Mouse (Mus musculus): ENCODE measurements at regions not wholly inside any gene's neighbourhood (a gene's known extent, or its start where the extent isn't known, plus 50 kb on each side); places are given as distances from the start of the nearest gene placed in this dataset.

DNA sequence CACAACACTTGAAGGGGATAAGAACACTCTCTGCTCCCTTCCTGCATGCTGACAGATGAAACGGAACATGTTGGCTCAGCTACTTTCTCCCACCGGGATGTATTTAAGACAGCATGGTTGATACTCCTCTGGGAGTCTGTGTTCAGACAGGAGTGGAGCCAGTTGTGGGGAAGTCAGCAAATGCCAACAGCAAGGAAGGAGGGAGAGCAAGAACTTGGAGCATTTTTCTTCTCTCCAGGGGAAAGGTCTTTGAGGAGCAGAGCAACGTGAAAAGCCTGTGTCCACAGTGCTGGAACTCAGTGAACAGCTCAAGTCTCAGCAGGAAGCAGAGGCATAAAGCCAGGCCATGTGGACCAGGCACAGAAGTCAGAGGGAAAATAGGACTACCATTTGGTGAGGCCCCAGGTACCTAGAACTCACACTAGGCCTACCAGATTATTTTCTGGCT lies 188.8 kb upstream of the Dmac1 start:
- no peak for DNase-seq (ENCODE audit: low read depth)

DNA sequence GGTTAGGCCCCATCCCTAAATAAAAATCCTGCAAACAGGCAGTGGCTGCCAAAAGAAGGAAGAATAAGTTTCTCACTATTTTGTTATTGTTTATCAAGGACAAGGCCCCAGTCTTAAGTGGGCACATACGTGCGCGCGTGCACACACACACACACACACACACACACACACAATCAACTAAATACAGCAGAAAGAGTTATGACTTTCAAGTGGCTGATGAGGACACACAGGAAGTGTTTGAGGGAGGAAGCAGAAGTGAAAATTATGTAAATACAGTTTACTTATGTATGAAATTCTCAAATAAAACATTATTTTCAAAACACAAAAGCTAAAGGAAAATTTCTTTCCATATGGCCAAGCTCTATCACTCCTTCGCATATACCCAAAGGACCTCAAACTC lies 185.5 kb upstream of the Dmac1 start:
- no peak for DNase-seq (ENCODE audit: low read depth)

DNA sequence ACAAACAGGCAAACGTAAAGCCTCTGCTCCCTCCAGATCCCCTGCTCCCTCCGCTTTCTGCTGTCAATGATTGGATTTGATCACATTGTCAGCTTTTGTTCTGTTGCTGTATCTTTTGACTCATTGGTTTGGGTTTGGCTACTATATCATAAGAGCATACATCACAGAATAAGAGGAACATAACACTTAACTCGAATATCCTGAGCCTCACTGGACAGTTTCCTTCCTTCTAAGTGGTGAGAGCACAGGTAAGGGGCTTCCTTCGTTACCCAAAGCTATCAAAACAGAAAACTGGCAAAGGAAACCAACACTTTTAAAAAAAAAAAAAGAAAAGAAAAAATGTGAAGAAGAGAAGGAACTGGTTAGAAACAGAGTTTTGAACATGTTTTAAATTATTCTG lies 171.4 kb upstream of the Dmac1 start:
- DNase-seq (ENCODE audit: low read depth) = no peak

DNA sequence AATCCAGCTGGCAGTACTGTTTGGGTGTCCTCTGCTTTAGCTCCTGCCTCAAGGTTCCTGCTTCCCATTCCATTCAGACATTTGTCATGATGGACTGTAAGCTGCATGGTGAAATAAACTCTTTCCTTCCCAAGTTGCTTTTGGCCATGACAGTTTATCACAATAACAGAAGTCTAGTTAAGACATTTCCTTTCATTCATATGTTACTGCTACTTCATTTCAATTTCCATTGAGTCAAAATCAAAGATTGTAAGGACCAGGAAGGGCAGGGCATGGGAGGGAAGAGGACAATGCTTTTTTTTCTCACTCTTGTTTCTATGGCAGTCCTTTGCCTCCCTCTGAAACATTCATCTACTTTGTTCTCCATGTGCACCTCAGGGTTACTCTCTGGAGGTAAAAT lies 145.2 kb upstream of the Dmac1 start:
- DNase-seq (ENCODE audit: low read depth) = no peak

DNA sequence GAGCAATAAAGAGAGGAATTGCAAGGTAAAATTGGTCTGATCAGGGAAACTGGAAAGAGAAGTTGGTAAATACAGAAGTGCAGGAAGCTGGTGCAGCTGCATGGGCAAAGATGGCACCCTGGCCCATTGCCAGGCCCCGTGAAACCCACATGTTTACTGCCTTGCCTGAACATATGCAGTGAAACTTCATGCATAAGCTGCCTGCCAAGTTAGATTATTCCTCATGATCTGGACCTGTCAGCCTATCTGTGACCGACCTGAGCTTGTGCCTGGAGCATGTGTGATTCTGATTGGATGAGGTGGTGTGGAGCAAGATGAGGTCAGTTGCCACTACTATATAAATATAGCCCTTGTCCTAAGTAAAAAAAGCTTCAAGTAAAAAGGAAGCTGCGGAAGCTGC lies 122.6 kb upstream of the Dmac1 start:
- DNase-seq (ENCODE audit: low read depth) = peak; percentile 36

DNA sequence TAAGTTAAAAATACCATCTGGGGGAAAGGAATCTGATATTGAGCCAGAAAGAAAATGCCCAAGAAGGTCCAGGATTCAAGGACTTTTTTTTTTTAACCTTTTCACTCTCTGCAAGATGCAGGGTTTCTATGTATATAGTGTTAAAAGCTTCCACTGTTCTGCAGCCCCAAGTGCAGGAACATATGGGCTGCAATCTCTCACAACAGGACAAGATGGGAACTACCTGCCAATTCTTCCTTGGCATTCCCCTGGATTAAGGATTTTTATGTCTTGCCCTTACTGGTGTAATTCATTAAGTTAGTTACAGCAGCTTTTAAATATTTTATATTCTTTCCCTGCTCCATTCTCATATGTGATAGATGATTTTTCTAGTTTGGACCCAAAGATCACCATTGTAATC lies 116.9 kb upstream of the Dmac1 start:
- no peak for DNase-seq (ENCODE audit: low read depth)

DNA sequence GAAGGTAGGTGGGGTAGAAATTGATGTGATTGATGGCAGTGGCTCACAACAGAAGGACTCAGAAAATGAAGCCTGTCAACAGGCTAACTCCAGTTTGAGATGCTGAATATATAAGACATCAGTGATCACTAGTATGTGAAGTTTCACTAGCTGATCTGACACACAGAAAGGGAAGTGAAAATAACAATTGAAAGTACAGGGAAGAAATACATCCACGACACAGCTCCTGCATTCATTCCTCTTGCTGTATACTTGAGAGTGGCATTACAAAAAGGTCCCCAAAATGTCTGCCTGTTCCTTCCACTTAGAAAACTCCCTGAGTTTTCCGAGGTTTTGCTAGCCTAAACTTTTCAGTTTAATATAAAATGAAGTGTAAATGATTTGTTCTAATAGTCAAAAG lies 116.2 kb upstream of the Dmac1 start:
- DNase-seq (ENCODE audit: low read depth) = no peak

DNA sequence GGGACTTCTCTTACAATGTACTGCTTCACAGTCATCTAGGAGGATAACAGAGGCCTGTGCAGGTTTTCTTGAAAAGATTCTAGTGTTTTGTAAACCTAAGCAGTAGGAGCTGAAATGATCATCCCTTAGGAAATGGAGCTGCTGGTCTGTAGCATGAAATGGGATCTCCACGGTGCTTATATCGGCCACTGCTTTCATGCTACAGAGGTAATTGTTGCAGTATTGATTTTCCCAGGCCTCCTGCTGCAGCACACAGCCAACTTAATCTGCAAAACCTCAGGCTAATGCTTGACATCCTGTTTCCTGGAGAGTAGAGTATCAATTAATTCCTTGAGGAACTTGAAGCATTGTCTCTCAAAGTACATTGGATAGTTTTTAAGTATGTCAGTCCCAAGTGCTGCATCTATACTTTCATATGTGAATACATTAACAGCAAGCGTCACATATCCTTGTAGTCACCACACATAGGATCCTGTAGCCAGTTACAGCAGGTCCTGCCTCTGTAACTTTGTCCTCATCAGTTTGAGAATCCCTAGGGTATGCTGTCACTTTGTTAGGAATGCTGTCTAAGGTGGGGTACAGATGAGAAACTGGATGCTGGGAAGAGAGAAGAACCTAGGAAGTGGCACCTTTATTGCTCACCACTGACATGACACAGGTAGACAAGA lies 108.3 kb upstream of the Dmac1 start:
- no peak for DNase-seq (ENCODE audit: low read depth)

DNA sequence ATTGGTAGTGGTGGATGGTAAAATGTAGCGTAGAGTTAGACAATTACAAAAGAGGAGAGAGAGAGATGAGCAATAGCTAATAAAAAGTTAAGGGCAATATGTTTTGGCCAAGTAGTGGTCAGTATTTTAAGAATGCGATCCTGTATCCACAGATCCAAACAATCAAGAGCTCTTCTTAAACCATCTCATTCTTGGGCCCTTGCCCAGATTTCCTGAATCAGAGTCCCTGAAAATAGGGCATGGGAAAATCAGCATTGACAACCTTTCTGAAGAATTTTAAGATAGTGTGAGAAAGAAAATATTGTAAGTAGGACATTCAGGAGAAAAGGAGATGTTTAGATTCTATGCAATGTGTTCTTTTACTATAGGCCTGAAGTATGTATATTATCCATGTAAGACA lies 81.4 kb upstream of the Dmac1 start:
- no peak for DNase-seq (ENCODE audit: low read depth)

DNA sequence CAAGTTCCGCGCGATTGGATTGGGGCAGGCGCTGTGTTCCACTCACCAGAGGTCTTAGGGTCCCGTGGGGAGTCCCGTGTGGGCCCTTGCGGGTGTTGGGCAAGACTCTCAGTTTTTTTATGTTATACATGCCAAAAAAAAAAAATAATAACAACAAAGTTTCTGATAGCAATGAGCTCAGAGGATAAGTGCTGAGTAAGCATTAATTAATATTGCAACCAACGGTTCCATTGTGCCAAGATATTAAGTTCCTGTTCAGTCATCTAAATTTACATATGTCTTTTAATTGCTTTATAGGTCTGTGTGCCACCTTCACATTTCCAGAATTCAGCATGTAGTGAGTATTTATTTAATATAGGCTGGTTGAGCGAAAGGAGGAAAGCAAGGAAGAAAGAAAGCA lies 77.5 kb upstream of the Dmac1 start:
- DNase-seq (ENCODE audit: low read depth) = no peak

DNA sequence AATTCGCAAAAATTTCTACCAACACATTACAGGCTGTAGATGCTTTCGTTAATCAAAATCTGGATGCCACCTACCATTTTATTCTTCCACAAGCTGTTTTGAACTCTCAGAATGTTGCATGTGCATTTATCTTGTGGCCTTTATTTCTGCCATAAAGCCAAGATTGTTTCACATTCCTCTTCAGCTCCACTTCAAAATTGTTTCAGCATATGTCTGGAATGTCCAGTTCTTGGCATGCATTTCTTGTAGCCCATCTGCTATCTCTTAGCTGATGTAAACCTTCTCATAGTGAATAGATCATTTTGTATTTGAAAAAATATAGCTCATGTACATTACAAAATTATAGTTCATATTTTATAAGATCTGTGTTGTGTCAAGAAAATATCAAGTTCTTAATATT lies 56.4 kb upstream of the Dmac1 start:
- DNase-seq (ENCODE audit: low read depth) = no peak

DNA sequence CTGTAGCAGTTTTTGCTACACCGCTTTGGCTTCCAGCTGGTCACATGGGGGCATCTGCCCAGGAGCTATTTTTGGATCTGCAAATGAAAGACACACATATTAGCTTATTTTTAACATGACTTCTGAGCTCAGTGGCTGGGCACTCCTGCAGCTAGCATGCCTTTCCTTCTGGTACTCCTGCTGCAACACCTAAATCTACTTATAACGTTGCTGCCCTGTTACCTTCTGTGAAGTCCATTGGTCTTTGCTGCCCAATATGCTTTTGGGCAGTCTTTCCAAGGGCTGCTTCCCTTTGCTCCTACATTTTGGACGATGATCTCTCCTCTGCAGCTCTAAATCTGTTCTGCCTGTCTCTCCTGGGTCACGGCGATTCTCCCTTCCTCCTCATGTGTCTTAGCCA lies 54.7 kb upstream of the Dmac1 start:
- DNase-seq (ENCODE audit: low read depth) = no peak

DNA sequence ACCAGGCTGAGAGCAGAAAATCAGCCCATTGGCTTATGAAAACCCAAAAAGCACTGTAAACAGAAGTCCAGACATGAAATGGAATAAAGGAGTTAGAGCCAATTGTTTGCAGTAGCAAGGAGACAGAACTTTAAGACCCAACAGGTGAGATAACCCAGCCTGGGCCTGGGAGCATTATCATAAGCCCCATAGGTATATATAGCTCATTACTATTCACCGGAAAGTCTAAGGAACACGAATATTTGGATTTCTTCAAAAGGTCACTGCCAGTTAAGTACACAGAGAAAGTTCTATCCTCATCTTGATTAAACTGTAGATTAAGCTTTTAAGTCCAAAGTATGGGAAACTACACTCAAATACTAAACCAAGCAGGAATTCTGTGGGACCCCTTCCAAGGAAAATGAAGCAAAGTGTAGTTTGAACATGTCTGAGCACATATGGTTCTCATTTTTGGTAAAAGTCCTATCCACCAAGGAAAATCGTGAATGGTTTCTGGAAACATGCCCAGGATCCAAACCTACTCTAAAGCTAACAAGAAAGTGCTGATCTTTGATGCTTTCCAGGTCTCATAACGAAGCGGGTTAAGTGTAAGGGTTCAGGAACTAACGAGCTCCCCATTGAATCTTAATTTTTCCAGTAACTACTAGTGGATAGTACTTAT lies 51.5 kb upstream of the Dmac1 start:
- DNase-seq (ENCODE audit: low read depth) = no peak
